Mouse (Mus musculus) B cell, adult (primary cell): ENCODE results near the gene Sp110. TPM values are rescaled to one million over a fixed set of nuclear protein-coding genes. Genes with fewer than 3 reads are reported as not detected.

Experiments used
- total RNA-seq: library from RNA; stranded (reverse); gene quantifications from 4 replicates; pipeline ENCODE4 v1.2.4, GENCODE M21; 2023; ENCODE audit not compliant: inconsistent age

Gene Sp110
- total RNA-seq: 193 to 218 TPM (median 211 TPM) in 4 replicates

DNA sequence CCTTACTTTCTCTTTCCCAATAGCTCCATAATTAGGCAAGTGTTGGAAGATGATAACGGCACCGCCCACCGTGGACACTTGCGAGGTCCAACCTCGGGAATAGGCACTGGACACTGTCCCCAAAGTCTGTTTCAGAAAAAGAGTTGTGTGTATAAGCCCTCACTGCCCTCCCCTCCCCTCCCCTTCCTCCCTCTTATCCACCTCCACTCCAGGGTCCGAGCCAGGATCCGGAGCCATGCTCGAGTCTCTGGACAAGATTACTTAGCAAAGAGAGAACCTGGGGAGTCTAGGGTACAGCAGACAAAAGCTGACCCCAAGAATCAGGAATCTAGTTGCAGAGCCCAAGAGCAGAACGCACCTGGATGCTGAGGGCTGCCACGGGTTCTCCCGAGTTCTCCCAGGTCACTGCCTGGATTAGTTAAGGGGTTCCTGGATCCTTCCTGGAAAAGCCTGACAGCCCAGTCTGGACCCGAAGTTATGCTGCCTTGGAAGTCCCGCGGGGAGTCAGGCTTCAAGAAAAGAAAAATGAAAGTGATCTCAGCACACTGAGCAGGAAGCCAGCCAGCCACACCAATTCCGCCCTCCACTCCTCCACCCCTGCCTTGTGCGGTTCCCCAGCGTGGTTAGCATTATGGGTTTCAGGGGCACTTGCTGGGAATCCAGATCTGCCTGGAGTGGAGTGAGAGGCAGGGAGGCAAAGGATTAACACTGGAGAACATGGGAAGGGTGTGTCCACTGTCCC lies at the start of gene Sp110:
TSS of gene Sp110 (minus strand) at position 547 of the 742 bp plus-strand sequence.

DNA sequence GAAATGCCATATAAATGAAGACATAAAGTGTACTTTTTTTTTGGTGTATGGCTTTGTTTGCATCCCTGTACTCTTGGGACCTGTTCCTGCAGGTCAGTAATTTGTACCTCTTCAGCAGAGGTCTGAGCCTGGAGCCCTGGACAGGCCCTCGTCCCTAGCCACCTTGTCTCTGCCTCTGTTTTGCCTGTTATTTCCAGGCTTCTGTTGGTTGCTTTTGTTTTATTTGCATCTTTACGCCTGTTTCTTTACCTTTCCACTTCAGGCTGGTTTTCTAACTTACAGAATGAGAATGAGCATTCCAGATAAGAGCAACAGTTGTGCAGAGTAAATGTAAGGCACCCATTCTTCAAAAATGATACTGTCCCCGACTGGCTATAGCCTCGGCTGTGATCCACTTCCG lies 1.5 kb upstream of the Sp110 start, which contains the start of gene Sp140:
TSS of gene Sp140 (plus strand) at position 301 of the 400 bp plus-strand sequence.

DNA sequence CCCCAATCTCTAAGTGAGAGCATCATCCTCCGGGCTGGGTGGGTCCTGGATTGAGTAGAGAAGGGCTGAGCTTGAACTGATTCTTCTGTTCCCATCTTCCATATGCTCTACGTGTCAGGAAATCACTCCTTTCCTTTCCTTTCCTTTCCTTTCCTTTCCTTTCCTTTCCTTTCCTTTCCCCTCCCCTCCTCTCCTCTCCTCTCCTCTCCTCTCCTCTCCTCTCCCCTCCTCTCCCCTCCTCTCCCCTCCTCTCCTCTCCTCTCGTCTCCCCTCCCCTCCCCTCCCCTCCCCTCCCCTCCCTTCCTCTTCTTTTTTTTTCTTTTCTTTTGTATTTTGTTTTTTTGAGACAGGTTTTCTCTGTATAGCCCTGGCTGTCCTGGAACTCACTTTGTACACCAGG lies 23.2 kb downstream of the Sp110 start, which contains the start of gene G530012D18Rik:
TSS of gene G530012D18Rik (plus strand) at position 301 of the 400 bp plus-strand sequence.

Other genes with a start within 250 kb of the Sp110 start
- gene G530012D18Rik, start 23.1 kb downstream of the Sp110 start, total RNA-seq: not detected in 4 replicates
- 160 to 178 TPM (median 174 TPM) in 4 replicates for gene Sp140, start 1.6 kb upstream of the Sp110 start, total RNA-seq
- gene Sp100, start 51.2 kb upstream of the Sp110 start, total RNA-seq: 457 to 554 TPM (median 488 TPM) in 4 replicates
- gene A630001G21Rik, start 179.8 kb upstream of the Sp110 start, total RNA-seq: 126 to 154 TPM (median 140 TPM) in 4 replicates
- 101 to 130 TPM (median 121 TPM) in 4 replicates for gene Cab39, start 194.6 kb upstream of the Sp110 start, total RNA-seq